Mouse (Mus musculus): ENCODE measurements at regions not wholly inside any gene's neighbourhood (a gene's known extent, or its start where the extent isn't known, plus 50 kb on each side); places are given as distances from the start of the nearest gene placed in this dataset.
"Not testable (repeated sequence)": the region's sequence is repeated elsewhere in the genome, so short reads cannot be mapped to it uniquely, and the experiment has no call there.

DNA sequence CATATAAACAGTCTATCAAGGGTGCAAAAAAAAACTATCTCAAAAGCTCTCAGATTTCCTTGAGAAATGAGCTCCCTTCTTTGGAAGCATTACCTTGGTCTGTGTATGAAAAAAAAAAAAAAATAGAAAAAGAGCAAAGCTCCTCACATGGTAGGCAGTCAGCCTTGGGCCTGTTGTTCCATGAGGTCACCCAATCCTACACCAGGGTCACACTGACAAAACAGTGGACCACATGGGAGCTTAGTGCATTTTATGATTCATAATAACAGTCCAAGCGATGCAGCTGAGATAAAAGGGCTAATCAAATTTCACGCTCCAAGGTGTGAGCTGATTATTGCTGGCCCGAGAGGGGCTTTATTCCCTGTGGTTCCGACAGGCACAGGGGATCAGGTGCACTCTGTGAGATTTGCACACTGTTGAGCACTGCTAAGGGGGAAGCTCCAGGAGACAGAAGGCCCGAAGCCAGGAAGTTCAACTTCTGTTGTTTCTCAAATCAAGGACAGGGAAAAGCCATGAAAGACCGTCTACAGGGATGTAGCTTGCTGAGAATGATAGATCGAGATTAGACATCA lies 352.1 kb upstream of the Gm6657 start:
- DNase-seq (ENCODE audit: extremely low read depth, low read depth, low spot score), result no peak

DNA sequence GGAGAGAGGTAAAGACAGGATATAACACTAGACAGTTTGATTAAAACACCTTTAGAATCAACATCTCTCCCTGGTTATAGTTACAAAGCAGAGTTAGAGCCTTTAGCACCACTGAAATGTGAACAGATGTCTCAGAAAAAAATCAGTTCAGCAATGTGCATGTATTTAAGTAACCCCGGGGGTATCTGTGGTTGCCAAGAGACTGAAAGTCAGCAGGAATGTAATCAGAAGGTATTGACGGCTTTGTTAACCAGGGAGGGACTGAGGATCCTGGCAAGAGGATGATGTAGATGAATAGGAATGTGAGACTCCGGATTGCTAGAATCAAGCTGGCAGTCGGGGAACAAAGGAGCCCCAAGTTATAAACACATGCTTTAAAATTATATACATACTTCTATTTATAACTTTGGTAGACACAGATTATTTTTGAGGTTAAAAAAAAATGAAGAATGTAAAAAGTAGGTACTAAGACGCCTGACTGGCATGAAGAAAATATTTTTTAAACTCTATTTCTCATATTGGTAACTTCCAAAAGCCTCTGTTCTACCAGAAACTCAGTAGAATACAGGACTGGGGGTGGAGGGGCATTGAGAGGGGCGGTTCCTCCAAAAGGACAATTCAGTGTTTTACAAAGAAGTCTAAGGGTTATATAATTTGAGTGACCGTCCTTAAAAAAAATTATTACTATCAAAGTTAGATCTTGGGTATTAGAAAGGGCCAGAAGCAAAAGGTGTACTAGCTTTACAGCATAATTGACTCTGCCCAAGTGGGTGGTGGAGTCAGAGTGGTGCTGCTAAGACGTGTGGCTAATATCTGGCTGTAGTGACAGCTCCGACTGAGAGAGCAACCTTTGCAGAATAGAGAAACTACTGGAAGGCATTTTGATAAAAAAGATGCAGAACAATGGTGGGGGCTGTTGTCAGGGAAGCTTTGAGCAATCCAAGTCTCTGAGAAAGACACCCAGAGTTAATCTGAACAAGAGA lies 341.2 kb upstream of the Gm6657 start:
- no peak for DNase-seq (ENCODE audit: extremely low read depth, low read depth, low spot score)

DNA sequence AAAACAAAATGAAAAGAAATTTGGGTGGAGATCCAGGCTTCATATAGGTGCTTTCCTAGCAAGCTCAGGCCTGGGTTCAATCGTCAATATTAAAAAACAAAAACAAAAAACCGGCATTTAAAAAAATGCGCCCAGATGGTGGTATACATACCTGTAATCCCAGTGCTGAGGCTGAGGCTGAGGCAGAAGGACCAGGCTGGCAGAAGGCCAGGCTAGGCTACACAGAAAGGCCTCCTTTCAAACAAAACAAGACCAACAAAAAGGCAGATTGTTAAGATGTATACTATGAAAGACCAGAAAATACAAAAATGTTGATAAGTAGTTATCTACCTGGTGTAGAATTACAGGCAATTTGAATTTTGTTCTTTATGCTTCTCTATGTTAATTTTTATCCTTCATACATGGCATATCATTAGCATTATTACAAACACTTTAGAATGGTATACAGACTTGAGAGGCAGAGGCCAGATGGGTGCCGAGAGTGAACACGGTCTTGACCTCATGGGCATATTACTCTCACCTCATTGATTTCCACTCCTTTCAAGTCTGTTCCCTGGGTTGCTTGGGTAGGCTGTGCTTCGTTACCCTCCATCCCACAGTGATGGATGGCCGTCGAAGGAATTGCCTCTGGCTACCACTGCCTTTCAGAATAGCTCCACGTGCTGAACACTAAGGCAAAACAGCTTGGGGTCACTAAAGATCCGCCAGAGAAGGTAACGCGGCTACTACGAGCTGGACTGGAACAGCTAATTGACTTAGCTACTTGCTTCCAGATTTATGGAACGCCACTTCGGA lies 339.6 kb upstream of the Gm6657 start:
- no peak for DNase-seq (ENCODE audit: extremely low read depth, low read depth, low spot score)

DNA sequence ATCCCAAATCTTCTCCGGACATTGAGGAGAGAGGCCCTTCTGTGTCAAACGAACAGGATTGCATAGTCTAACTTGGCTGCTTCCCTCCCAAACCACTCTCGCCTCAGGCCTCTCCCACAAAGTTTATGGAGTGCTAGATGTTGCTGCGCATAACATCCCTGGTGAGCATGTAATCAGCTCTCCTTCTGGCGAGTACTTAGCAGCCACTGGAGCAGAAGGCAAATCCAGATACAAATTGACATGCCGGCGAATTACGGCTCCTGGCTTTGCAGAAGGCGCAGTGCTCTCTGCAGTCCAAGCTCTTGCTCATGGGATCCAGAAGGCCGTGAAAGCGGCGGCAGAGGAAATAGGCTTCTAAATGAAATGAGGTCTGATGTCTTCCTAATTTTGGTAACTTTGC lies 338.2 kb upstream of the Gm6657 start:
- no peak for DNase-seq (ENCODE audit: extremely low read depth, low read depth, low spot score)

DNA sequence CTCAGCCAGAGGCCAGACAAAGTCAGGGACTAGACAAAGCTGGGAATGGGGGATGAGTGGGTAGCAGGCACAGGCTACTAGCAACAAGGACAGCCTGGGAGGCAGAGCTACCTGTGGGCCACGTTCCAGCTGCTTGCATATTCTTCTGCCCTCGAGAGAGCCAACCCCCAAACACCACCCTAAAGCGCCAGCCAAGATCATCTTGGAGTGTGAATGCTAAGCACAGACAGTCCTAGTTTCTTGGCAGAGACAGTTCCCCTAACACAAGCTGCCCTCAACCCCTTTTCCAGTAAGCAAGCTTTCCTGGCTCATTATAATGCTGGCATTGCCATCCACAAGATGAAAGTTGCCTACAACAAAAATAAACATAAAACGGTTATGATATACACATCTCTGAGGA lies 336.8 kb upstream of the Gm6657 start:
- no peak for DNase-seq (ENCODE audit: extremely low read depth, low read depth, low spot score)

DNA sequence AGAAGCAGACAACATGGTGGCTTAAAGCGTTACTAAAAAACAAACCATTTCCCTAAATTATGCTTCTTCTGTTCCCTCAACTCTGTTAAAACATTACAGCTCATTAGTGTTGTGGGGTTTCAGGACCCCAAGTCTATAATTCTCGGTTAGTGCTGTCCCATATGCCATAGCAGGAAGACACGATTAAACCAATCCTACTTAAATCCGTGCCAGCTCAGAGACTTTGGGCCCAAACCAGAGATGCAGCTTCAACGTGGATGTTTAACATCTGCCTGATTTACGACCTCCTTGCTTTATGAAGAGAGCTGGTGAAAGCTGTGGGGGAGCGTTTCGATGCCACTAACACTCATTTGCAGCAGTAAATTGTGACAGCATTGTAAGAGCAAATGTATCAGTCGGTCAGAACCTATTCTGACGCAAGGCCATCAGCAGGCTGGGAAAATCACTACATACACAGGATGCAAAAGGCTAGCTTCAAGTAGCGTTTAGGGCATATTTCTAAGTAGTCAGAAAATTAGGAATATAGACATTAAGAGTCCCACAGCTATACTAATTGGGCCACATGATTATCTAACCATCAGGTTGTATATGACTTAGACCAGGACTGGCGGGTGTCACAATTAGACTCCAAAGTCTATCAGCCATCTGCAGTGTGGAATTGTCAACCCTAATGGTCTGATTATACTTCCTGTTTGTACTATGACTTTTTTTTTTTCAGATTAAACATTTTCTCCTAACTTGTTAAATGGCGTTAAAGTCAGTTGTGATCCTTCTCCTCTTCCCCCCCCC lies 333.1 kb upstream of the Gm6657 start:
- DNase-seq (ENCODE audit: extremely low read depth, low read depth, low spot score), result no peak

DNA sequence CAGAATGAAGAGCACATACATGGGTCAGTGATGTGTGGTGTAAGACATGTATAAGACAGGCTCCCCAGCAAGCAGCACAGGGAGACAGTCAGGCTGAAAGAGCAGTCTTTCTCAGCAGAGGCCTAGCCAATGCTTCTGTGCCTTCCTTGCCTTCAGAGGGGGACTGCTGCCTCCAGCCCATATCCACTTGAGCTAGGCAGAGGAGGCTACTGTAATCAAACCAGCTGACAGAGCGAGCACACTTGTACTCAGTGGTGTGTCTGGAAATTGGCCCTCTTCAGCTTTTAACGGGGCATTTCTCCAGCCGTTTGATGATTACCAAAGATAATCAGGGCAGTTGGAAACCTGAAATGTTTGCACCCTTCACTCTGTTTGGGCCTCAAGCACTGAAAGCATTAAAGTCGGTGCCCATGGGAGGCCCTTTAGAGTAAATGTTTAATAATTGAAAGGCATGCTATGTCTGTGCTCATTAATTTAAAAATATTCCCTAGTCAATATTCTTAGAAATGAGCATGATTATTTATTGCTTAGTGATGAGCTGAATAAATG lies 326.0 kb upstream of the Gm6657 start:
- DNase-seq (ENCODE audit: extremely low read depth, low read depth, low spot score), result no peak

DNA sequence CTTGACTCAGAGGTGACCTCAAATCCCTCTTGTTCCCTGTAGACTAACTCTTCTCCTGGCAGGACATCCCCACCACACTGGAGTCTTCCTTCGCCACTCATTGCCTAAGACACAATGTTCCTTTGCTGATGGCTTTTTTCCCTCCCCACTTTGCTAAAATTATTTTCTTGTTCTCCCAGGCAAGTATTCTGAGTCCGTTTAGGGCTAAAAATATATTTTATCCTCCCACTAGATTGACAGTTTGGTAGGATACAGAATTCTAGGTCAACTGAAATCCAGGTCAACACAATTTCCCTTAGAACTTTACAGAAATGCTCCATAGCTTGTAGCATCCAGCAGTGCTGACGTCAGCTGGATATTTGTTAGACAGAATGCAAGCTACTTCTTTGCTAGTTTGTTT lies 324.7 kb upstream of the Gm6657 start:
- no peak for DNase-seq (ENCODE audit: extremely low read depth, low read depth, low spot score)

DNA sequence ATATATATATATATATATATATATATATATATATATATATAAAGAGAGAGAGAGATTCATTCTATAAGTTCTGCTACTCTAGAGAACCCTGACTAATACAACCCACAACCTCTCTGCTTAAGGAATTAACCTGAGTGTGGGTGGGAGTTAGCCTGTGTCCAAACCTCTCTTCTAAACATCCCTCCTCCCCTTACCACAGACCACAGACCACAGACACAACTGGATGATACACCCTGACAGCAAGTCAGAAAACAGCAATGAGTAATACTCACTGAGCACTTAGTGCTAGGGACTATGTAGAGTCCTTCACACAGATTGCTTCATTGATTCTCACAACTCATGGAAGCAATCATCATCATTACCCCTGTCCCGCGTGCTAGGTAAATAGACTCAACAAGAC lies 306.7 kb upstream of the Gm6657 start:
- no peak for DNase-seq (ENCODE audit: extremely low read depth, low read depth, low spot score)

DNA sequence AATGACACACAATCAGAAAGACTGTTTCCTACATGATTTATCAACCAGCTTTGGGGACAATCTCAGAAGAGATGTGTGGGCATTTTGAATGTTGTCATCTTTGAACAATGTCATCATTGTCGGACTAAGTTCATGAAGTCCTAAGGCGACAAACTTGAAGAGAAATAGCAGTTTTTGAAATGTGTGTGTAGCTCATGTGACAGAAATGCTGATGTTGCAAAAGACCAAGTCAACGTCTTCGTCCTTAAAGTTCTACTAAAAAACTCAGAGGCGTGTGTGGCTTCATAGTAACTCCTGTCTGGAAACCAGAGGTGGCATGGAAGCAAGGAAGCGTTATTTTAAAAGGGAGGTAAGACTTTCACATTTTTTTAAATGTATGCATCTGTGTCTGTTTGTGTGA lies 302.6 kb upstream of the Gm6657 start:
- DNase-seq (ENCODE audit: extremely low read depth, low read depth, low spot score), result no peak

DNA sequence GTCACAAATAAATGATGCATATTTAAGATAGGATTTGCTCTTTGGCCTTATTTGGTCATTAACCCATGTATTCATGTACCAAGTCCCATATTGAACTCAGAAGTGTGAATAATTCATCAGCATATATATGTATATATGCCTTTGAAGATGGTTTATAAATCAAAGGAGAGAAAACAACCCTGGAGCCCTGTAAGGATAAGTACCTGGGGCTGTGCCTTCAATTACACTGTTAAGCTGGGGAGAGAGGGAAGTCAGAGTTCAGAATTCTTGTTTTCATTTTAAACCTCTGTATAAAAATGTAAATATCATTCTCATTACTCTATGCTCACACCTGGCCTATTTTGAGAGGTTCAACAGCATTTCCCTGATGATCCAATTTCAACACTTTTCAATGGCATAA lies 299.8 kb upstream of the Gm6657 start:
- DNase-seq (ENCODE audit: extremely low read depth, low read depth, low spot score), result no peak

DNA sequence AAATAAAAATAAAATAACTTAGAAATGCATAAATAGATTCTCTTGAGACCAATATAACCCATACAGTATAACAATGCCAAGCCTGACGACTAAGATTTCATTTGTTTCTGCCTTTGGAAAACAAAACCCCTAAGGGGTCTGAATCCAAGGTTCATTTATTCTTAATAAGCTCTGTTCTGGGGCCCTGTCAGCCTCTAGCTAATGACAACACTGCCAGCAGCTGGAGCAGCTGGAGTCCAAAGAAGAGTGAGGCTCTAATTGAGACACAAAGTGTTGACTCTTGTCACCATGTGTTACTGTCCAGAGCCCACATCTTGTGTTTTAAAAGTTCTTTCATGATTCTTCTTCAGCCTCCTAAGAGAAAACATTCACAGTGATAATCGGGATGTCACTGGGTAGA lies 298.5 kb upstream of the Gm6657 start:
- DNase-seq (ENCODE audit: extremely low read depth, low read depth, low spot score), result no peak

DNA sequence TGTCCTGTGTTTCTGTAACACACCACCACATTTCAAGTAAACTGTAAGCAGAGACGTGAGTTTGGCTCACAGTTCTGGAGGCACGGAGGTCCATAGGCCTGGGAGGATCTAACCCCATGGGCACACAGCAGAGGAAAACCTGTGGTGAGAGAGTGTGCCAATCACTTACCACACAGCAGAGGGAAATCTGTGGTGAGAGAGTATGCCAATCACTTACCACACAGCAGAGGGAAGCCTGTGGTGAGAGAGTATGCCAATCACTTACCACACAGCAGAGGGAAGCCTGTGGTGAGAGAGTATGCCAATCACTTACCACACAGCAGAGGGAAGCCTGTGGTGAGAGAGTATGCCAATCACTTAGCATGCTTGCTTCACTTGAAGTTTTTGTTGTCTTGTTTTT lies 295.1 kb upstream of the Gm6657 start:
- DNase-seq (ENCODE audit: extremely low read depth, low read depth, low spot score), result not testable (repeated sequence)

DNA sequence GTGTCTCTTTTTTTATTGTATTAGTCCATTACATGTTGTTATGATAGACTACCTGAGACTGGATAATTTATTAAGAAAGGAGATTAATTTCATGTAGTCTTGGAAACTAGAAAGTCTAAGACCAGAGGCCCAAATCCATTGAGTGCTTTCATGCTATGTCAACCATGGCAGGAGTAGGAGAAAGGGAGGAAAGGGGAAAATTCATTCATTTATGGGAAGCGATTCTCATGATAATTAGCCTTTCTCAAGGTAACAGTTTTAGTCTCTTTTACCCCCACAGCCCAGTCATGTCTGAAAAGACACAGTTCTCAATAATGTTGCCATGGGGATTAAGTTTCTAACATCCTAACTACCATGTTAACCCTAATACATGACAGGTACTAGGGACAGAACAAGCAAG lies 292.8 kb upstream of the Gm6657 start:
- DNase-seq (ENCODE audit: extremely low read depth, low read depth, low spot score), result no peak

DNA sequence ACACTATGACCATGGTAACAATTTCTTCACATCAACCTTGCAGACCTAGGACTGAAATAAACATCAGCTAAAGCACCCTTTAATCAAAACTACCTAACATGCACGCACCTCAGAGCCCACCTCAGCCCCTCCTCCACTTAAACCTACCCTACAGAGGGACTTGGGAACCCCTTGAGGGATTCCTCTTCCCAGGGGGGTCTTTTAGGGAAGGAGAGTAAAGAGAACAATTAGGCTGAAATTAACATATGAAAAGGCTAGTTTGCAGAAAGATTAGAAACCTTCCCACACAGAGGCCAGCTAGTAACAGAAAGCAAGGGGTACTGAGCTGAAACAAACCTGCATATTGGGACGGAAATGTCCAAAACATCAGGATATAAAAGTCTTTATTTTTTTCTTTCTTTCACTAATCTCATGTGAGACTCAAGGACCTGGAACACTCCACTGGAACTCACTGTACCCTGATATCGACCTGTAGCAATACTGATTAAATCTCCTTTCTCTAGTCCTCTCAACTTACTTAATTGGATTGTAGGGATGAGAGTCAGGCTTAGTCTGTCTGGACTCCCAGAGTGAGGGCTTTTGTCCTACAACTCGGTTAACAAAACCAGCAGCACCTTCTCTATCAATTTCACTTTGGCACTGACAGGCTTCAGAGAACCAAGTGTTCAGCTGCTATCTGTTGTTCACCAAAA lies 281.0 kb upstream of the Gm6657 start:
- DNase-seq (ENCODE audit: extremely low read depth, low read depth, low spot score), result no peak

DNA sequence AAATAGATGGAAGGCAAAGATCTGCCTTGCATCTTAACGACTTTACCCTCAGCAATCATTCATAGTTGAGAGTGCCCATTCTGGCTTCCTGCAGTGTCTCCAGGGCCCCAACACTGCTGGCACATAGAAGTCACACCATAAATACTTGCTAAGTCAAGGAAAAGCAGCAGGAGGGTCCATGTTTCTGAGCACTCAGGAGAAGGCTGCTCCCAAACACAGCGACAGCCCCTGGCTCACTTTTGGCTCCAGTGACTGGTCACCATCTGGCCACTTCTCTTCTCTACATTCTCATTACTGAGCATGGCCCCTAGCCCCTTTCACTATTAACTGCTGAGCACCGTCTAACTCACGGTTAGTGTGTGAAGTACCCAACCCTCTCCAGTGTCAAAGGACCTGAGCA lies 265.3 kb upstream of the Gm6657 start:
- DNase-seq (ENCODE audit: extremely low read depth, low read depth, low spot score), result no peak

DNA sequence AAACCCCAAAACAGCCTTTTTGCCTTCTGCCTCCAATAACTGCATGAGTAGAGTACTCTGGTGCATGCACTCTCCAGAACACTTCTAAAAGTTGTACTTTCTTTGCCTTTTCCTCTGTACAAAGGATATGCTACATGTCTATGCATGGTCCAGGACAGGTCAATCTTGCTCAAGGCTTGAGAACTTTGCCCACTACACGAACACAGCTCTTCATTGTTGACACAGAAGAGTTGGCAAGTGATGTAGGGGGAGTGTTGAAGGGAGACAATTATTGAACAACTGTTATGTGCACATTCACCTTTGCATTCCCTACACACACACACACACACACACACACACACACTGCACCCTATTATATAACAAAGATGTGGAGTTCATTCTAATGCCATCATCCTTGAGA lies 264.5 kb upstream of the Gm6657 start:
- no peak for DNase-seq (ENCODE audit: extremely low read depth, low read depth, low spot score)

DNA sequence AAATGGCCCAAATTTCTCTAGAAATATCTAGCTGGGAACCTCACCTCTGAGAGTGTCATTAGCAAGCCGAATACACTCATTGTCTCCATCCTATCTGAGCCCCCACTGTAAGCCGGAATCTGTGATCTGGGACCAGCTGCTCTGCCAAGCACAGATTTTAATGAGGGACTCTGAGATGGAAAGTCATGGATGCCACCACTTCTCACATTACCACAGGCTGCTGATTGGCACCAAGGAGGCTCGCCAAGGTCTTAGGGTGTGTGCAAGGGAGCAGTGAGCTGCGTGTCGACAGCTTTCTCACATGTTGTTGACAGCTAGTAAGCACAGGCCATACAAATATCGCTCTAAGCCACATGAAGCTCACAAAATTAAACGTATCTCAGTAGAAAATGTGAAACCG lies 250.1 kb upstream of the Gm6657 start:
- DNase-seq (ENCODE audit: extremely low read depth, low read depth, low spot score), result no peak

DNA sequence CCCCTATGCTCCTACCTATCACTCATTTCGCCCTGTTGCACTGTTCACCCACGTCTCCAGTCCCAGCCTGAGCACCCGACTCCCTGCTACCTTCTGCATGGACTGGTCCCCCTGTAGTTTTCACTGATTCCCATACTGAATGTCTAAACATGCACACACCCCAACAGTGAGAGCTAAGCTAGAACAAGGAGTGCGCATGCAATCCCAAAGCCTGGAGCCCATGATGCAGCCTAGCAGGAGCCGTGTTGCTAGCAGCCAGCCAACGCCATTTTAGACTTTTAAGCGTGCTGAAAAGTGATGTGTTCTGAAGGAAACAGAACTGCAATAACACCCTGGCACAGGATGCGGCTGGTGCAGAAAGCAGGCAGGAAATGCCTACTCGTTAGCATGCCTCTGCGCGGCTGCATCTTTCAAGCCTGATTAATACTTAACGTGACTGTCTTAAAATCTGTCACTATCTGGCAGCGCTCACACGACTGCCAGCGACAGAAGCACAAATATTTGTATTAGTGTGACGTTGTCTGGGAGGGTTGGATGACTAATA lies 244.5 kb upstream of the Gm6657 start:
- DNase-seq (ENCODE audit: extremely low read depth, low read depth, low spot score), result no peak

DNA sequence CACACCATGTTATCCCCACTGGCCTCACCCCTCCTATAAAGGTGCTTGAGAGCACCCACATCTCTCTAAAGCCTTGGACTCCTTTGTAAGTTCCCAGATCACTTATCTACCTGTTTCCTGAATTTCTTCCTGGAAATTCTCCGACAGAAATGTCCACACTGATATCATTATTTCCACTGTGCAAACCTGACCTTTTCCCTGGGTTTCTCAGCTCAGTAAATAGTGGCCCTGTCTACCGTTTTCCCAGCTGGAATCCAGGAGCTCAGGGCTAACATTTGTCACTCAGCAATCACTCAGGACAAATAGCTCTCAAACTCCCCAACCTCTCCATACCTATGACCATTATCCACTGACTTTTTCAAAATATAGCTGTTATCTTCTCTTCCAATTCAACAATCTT lies 241.6 kb upstream of the Gm6657 start:
- no peak for DNase-seq (ENCODE audit: extremely low read depth, low read depth, low spot score)
